Mouse (Mus musculus) layer of hippocampus, adult 18-20 months (tissue): ENCODE measurements at regions not wholly inside any gene's neighbourhood (a gene's known extent, or its start where the extent isn't known, plus 50 kb on each side); places are given as distances from the start of the nearest gene placed in this dataset.
"Not testable (repeated sequence)": the region's sequence is repeated elsewhere in the genome, so short reads cannot be mapped to it uniquely, and the experiment has no call there.

Experiments used
- DNase-seq, 2 experiments: peaks; one replicate each; pipeline ENCODE4 v3.0.0; 2022; ENCODE audit warnings: low spot score in 2 of 2

- not testable (repeated sequence) for DNase-seq
These were observed 288.7 kb downstream of the Fut8 start for GRCm38 (mm10) chr12:77526581-77526980.

GRCm38 (mm10) chr12:77527499-77527898, 289.6 kb downstream of the Fut8 start:
- no peak for DNase-seq

- DNase-seq, result no peak
These were observed 290.3 kb downstream of the Fut8 start for GRCm38 (mm10) chr12:77527953-77528865.

DNA sequence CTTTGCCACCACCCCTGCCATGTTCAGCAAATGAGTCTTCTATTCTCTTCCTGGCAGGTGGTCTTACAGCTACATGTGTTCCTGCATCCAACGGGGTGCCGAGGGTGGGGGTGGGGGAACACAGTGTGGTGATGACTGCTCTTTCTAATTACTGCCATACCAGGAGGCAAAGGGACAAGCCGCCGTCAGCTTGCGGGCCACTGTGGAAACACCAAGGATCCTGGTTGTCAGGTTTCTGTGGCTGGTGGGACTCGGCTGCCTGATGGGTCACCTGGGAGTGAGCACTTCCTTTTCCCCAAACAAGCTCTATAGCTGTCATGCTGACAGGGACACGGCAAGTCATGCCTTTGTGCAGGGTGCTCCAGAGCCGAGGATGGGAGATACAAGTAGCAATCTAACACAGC, 290.9 kb downstream of the Fut8 start:
- no peak for DNase-seq

DNA sequence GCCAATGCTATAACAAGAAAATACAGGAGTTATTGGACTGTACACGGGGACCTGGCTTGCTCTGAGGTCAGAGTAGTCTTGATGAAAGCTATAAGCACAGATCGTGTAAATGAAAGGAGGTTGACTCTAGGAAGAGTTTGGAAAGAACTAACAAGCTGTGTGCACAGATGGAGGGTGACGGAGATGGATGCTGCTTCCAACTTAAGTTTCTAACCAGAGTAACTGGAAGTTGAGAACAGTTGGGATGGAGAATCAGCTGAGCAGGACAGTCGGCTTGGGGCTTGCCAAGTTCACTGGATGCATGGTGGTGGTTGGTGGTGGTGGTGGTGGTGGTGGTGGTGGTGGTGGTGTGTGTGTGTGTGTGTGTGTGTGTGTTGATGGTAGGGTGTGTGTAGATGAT, 291.5 kb downstream of the Fut8 start:
- DNase-seq, result peak; percentile 17 to 45

- no peak for DNase-seq
These were observed 292.0 kb downstream of the Fut8 start for GRCm38 (mm10) chr12:77529955-77530354.

DNA sequence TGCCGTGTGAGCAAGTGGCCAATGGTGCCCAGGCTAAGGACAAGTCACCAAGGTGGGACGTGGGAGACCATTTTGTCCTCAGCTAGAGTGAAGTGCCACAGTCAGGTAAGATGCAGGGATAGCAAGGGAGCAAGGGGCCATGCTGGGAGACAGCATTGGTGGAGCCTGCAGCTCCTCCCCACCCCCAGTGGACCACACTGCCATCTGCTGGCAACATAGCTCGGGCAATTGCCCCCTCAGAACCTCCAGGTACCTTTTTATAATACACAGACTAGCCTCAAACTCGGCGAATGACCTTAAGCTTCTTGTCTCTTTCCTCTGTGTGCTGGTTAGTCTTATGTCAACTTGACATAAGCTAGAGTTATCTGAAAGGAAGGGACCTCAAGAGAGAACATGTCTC, 293.4 kb downstream of the Fut8 start:
- peak in 1 of 2 experiments; percentile 15 for DNase-seq

DNA sequence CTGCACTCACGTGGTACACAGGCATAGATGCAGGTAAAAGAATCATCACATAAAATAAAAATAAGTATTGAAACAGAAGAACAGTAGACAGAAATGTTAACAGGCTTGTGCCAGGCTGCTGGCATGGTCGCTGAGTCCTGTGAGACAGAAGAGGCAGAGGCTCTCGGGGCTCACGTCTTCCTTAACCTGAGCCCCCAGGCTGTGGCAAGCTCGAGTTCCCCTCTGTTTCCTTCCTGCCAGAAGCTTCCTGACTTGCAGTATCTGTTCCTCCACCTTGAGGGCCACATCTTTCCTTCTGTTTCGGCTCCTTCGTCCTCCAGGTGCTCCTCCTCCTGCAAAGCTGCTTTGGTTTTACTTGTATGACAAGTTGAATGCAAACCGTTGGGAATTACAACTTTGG, 294.6 kb downstream of the Fut8 start:
- no peak for DNase-seq

DNA sequence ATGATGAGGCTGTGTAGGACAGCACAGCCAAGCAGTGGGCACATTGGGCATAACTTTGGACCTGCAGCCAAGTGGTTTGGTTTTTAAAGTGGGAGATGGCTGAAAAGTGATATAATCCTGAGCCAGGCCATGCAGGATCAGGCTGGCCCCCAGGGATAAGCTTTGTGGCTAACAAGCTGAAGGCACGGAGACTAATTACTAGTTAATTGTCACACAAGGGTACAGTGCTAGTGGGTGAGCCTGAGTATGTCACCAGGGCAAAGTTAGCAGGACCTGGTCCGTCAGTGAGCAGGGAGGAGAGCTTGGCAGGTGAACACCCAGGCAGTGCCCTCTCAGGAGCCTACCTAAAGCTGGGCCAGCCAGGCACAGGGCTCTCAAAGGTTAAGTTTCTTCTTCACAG, 295.7 kb downstream of the Fut8 start:
- no peak for DNase-seq

DNA sequence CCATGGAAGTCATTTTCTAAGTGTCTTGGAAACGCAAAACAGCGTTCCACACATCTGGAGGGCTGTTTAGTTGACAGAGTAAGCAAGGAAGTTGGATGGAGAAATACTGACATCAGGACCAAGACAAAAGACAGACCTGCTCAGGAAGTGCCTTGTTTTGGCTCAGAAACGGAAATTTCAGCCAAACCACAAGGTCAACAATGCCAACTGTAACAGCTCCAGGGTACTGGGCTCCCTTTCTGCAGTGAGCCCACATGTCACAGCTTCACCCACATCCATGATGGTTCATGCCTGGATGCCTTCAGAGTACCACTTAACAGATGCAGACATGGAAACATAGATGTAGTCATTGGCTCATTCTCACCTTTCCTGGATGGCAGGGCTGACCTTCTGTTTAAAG, 296.2 kb downstream of the Fut8 start:
- no peak for DNase-seq

DNA sequence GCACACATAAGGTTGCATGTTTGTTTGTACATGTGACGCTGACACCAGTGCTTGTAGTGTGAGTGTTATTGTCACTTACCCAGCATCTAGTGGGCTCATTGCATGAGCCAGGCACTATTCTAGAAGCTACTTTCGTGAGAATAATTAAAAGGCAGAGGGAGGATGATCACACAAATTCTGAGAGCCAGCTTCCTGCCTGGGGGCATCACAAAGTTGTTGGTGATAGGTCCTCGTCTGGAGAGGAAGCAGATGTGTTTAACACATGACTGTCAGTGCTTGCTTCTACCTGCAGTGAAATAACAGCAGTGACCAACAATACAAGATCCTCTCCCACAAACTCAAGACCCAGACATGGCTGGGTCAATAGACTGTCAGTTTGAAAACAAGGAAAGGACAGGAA, 297.2 kb downstream of the Fut8 start:
- DNase-seq, result no peak

DNA sequence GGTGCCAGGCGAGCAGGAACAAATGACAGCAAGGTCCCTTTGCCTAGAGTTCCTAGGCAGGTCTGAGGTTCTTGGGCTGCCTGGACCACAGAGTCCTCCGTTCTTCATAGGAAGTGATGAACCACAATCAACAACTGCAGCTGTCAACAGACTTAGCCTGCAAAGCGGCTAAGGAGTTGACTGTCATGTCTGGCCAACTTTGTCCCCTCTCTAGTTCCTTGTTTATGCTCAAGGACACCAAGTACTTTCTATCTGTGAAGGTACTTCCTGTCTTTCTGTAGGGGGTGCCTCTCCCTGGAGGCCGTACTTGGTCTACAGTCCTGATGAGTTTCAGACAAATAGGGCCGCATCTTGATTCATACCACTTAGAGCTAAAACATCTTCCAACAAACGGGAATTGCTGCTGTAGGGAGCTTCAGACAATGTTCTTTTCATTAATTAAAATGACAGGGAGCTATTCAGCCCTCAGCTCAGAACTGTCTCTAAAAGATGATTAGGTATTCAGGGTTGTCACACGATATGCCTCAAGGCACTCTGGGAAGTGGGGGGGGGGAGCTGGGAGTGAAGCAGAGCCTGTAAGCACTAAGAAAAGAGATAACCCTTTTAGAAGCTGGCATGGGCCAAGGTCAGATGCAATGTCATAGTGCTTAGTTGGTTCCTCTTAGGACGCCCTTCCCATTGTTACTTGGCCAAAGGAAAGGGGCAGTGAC, 299.4 kb downstream of the Fut8 start:
- no peak for DNase-seq

- DNase-seq, result peak in 1 of 2 experiments; percentile 22
These were observed 301.9 kb downstream of the Fut8 start for GRCm38 (mm10) chr12:77539661-77540431.

DNA sequence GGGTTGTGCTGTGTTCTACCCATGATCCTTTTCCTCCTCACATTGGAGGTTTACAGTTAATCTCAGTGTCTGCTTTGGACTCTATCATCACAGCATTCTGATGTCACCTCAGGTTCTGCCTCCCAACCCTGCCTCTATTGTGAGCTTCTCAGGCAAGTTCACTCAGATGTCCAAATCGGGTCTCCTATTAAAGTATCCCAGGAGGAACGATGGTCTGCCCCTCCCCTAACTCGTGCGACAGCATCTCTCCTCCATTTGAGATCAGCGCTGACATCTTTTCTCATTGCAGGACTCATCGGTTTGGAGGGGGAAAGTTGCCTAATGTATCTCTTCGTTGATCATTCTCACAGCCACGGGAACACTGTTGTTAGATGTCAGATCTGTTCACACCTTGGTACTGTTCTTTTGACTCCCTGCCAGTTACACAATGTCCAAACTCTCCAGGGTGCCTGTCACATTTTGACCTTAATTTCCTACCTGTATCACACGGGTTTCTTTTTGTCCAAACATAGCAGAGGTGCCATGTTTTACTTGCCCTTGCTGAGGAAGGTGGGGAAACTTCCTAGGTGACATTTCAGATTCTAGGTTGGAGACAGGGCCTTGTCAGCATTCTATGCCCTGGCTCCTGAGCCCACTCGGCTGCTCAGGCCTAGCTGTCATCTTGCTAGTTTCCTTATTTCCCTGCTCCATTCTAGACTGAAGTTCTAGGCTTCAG, 303.3 kb downstream of the Fut8 start:
- DNase-seq, result no peak

DNA sequence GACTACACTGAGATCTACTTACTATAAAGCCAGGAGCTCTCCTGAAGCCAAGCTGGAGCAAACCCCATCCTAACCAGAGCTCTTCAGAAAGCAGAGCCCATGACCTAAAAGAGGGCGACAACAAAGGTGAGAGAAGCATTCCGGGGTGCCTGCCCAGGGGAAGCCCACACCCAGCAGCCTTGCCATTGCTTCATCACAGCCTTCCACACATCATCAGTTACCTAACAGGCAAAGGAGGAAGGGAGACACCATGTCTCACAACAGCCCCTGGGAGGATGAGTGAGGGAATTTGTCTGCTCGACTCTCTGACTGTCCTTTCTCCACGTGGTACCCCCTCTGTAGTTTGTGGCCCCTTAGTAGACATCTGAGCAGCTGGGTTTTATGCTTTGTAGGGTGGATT, 303.9 kb downstream of the Fut8 start:
- no peak for DNase-seq

DNA sequence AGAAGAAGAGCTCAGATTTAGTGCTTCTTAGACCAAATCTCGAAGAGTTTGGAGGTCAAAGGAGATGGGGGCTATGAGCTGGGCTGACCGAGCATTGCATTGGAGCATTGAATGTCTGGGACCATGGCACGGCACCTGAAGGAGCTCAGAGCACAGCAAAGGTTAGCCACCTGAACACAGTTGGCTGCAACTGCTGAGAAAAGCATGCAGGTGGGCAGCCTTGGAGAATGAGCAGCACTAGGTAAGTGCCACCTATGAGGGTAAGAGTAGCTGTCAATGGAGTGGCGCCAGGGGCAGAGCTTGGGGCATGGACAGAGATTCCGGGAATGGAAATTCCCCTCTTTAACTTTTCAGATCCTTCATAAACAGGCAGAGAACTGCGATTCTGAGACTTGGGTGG, 305.7 kb downstream of the Fut8 start:
- DNase-seq, result no peak

DNA sequence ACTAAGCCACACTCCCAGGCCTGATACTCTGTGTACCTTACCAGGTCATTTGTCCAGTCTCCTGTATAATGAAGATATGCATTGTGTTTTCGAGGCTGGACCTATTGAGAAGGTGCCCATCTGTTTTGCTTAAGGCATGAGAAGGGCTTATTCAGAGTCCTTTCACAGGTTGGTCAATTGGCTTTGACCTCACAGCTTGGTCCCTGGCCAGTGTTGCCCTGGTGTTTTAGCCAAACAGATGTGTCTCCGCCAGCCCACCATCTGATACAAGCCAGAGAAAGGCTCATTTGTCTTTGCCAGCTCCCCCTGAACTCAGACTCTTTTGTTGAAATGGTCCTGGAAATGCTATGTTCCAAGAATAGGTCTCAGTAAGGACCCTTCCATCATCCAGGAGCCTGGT, 308.2 kb downstream of the Fut8 start:
- DNase-seq, result no peak

DNA sequence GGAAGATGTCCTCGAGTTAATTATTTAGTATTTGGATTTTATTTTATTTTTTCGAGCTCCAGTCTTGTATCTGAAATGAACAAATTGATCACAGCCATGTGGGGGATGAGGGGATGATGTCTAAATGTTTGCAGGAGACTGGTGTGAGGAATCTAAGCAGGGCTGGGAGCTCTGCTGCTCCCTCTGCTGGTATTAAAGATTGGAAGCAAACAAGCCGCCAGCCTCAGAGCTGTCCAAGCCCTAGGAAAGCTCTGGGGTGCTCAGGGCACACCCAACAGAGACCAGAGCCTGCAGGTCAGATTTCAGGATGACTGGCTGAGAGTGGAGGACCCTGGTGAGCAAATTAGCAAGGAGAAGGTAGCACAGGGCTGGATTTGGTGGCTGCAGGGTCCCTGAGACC, 330.4 kb downstream of the Fut8 start:
- DNase-seq, result peak; percentile 27 to 77

GRCm38 (mm10) chr12:77570501-77570900, 332.6 kb downstream of the Fut8 start:
- DNase-seq, result no peak

- peak; percentile 48 to 78 for DNase-seq
These were observed 333.1 kb downstream of the Fut8 start for GRCm38 (mm10) chr12:77571071-77571470.

DNA sequence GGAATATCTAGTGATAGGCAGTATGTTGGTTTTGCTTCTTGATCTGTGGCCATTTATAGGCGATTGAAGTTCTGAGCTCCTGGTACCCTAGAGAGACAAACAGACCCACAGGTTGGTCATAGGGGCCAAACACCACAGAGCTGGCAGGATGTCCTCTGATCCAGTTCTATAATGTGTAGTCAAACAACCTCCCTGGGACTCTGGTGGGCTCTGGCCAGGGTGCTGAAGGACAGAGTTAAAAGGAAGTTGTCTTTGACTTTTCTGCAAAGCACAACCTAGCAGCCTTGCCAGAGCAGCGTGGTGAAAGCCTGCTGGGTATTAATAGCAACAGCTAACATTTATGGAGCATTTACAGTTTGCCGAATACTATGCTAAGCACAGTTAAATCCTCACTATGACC, 337.1 kb downstream of the Fut8 start:
- DNase-seq, result no peak
